Mouse (Mus musculus): Measurements from ENCODE around the gene Gm21972.

Gm21972 gene

GRCm38 (mm10) chr1:86161061-86161460, 27.6 kb downstream of the Gm21972 start:
- DNase-seq (ENCODE audit: low read depth, low spot score): no peak

GRCm38 (mm10) chr1:86174602-86175001, 41.2 kb downstream of the Gm21972 start:
- no peak for DNase-seq (ENCODE audit: low read depth, low spot score)

GRCm38 (mm10) chr1:86176066-86176465, 42.6 kb downstream of the Gm21972 start:
- no peak for DNase-seq (ENCODE audit: low read depth, low spot score)

- peak; percentile 84 for DNase-seq (ENCODE audit: low read depth, low spot score)
Observed at GRCm38 (mm10) chr1:86178462-86179253, 45.2 kb downstream of the Gm21972 start.

- no peak for DNase-seq (ENCODE audit: low read depth, low spot score)
Observed at GRCm38 (mm10) chr1:86182004-86182709, 48.7 kb downstream of the Gm21972 start.

- DNase-seq (ENCODE audit: low read depth, low spot score): no peak
Observed at GRCm38 (mm10) chr1:86183577-86184263, 50.3 kb downstream of the Gm21972 start.

GRCm38 (mm10) chr1:86186762-86187161, 53.3 kb downstream of the Gm21972 start:
- DNase-seq (ENCODE audit: low read depth, low spot score): no peak

- no peak for DNase-seq (ENCODE audit: low read depth, low spot score)
Observed at GRCm38 (mm10) chr1:86187856-86188255, 54.4 kb downstream of the Gm21972 start.

- no peak for DNase-seq (ENCODE audit: low read depth, low spot score)
Observed at GRCm38 (mm10) chr1:86188271-86188670, 54.8 kb downstream of the Gm21972 start.

- DNase-seq (ENCODE audit: low read depth, low spot score): no peak
Observed at GRCm38 (mm10) chr1:86189034-86189702, 55.7 kb downstream of the Gm21972 start.

GRCm38 (mm10) chr1:86190843-86191242, 57.4 kb downstream of the Gm21972 start:
- DNase-seq (ENCODE audit: low read depth, low spot score): no peak

GRCm38 (mm10) chr1:86194044-86194443, 60.6 kb downstream of the Gm21972 start:
- DNase-seq (ENCODE audit: low read depth, low spot score): no peak

GRCm38 (mm10) chr1:86198276-86198675, 64.8 kb downstream of the Gm21972 start:
- no peak for DNase-seq (ENCODE audit: low read depth, low spot score)

GRCm38 (mm10) chr1:86199026-86199425, 65.6 kb downstream of the Gm21972 start:
- DNase-seq (ENCODE audit: low read depth, low spot score): no peak

GRCm38 (mm10) chr1:86201312-86201711, 67.9 kb downstream of the Gm21972 start:
- no peak for DNase-seq (ENCODE audit: low read depth, low spot score)

- no peak for DNase-seq (ENCODE audit: low read depth, low spot score)
Observed at GRCm38 (mm10) chr1:86202617-86203219, 69.3 kb downstream of the Gm21972 start.

- no peak for DNase-seq (ENCODE audit: low read depth, low spot score)
Observed at GRCm38 (mm10) chr1:86210676-86211075, 77.2 kb downstream of the Gm21972 start.

- no peak for DNase-seq (ENCODE audit: low read depth, low spot score)
Observed at GRCm38 (mm10) chr1:86211498-86211897, 78.1 kb downstream of the Gm21972 start.
